Mouse (Mus musculus): ENCODE results near the gene Tti1.
A peak's percentile ranks its signal among the peaks of the same experiment; 100 is the strongest.

DNA sequence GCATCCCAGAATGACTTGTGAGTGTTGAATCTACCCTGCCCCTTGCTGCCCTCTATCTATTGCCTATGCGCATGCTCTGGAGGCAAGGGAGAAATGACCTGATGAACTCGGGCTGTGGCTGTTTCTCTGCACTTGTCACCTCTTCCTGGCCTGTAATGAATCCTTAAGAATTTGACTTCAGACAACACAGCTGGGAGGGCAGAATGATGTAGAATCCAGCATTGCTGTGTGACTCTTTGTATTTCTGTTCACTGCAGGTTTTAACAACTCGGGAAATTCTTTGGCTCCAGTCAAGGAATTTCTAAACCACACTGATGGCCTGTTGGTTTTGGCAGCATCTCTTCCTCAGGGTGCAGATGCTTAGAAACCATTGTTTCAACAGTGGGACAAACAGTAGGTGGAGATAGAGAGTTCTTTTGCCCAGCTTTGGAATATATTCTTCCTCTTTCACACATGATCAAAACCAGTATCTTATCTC lies 36.4 kb upstream of the Tti1 start:
- TF ChIP-seq ZC3H11A (IDR thresholded peaks at IDR 0.05; ENCODE audit: low read depth, low read length) (peak; percentile 32; the same call in 1 of the 2 replicates), E2F4 (IDR thresholded peaks at IDR 0.05; ENCODE audit: borderline replicate concordance, low read depth, low read length) (no peak), POLR2A (IDR thresholded peaks at IDR 0.05; ENCODE audit: control insufficient read depth in 1 of 2, insufficient read depth in 1 of 2, low read depth in 1 of 2, low read length in 2 of 2, poor library complexity in 1 of 2) (no peak), EP300 (IDR thresholded peaks at IDR 0.05; ENCODE audit: low read depth in 1 of 2, low read length in 2 of 2) (no peak; a peak in 1 of 4 replicates), USF2 (IDR thresholded peaks at IDR 0.05; ENCODE audit: borderline replicate concordance in 1 of 2, insufficient read depth in 1 of 2, low read depth in 1 of 2, low read length in 2 of 2) (no peak)

Measured in MEL (cell line).